Mouse (Mus musculus) mouse trophoblast stem cell (cell line): ENCODE results near the gene Slc30a10.

Experiments
- in situ Hi-C, 2 experiments: fragments of 300-500 bp; cut with MseI, MboI; formaldehyde crosslinking; loops; 2 replicates in 1 of 2; 3 replicates in 1 of 2; pipeline ENCODE4 v1.15.1; 2025

Slc30a10 gene

GRCm38 (mm10) chr1:185462889-185463288 is 8.2 kb downstream of the Slc30a10 start:
- in situ Hi-C loops: no loop called here

DNA sequence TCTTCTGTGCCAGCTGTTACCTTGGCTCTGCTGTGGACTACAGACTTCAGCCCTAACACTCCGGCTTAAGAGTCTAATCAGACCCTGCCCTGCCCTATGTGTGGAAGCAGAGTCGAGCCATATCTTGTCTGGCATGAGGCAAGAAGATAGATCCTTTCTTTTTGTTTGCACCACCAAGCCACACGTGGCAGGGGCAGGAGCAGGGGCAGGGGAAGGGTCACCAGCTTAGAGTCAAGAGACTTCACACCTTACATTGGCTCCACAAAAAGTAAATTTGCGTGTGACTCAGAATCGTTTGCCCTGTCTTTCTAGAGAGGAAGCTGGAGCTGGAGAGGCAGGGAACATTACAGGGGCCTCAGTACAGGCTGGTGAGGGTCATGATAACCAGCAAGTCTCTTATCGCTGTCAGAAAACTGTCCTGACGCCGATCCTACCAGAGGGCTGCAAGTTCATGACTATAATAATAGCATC is 14.9 kb downstream of the Slc30a10 start:
- in situ Hi-C loops: no loop called here

DNA sequence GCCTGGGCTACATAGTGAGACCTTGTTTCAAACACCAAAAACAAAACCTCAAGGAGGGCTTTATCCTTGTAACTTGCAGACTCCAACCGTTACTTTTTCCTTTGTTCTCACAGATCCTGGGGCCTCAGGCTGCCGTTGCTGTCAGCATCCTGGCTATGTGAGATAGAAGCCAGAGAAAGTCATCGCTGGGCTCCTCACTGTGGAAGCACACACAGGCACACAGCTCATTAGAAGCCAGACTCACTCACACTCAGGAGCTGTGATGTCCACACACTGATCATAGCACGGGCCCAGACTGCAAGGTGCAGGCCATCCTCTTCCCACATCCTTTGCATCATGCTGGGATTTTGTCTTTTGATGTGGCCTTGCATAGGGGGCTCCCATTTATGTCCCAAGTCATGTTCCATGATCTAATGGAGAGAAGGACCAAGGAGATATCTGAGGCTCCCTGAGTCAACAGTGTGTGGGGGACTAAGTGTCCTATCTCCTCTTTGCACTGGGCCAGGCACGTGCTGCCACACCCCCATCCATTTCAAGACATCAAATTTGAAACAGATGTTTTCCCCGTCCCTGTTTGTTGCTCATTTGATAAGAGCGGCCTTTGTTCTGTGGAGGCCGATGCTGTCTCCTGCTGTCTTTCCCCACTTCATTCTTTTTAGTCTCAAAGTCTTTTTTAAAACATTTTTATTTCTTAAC is 17.5 kb downstream of the Slc30a10 start:
- in situ Hi-C loops: no loop called here

DNA sequence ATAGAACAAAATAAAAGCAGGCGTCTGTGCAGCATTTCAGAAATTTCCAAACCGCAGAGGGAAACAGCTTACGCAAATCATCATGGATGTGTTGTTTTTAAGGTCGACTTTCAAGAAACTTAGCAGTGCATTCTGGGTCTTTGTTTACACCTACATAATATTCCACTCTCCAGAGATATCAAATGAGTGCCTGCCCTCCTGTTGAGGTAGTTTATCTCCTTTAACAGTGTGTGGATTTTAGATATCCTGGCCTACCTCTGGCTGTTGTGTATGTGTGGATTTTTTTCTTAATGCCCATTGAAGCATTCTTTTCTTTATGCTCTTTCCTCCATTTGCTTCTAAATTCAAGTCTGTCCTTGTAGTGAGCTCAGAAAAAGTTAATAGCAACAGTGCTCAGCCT is 18.1 kb downstream of the Slc30a10 start:
- in situ Hi-C loops: no loop called here

DNA sequence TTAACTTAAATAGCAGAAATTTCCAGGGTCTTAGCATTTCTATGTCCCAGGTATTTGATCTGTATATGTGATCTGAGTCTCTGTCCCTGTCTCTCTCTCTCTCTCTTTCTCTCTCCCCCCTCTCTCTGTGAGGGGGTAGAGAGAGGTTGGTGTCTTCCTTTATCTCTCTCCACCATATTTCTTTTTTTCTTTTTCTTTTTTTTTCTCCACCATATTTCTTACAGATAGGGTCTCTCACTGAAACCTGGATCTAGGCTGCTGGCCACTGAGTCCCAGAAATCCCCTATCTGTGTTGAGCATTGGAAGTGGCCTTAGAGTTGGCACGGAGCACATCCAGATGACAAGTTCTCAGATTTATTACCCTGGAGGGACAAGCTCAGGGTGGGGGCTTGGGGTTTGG is 18.8 kb downstream of the Slc30a10 start:
- in situ Hi-C loops: no loop called here

GRCm38 (mm10) chr1:185479861-185480260 is 25.2 kb downstream of the Slc30a10 start:
- in situ Hi-C loops: no loop called here

- in situ Hi-C loops: no loop called here
Observed at GRCm38 (mm10) chr1:185482001-185482761, 27.5 kb downstream of the Slc30a10 start.

GRCm38 (mm10) chr1:185482762-185483161 is 28.1 kb downstream of the Slc30a10 start:
- in situ Hi-C loops: no loop called here

DNA sequence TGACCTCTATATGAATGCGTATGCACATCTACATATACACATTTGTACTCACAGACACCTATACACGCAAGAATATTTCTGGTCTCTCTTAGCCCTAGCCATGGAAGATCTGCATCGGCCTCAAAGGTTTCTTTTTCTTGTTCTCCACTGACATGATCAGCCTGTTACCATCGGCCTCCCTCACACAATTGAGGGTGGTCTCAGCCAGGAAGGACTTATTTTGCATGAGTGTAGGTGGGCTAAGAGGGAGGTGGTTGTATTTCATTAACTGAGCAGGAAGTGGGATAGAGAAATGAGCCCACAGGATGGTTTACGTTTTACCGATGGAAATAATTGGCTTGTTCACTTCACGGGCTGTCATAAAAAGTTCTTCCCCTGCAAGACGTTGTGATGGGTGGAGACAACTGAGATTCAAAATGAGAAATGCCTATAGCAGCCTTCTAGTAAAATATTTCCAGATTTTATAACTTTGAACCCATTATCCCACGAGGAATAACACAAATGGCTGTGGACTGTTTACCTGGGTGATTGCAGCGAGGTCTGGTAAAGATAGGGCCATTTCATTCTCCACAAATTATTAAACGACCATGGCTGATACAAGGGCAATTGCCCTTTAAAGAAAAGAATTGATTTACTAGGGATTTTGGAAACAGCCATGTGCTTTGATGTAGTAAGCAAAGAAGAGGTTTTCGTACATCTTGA is 28.9 kb downstream of the Slc30a10 start:
- in situ Hi-C loops: no loop called here

GRCm38 (mm10) chr1:185484281-185484680 is 29.6 kb downstream of the Slc30a10 start:
- in situ Hi-C loops: no loop called here

GRCm38 (mm10) chr1:185489893-185490292 is 35.2 kb downstream of the Slc30a10 start:
- in situ Hi-C loops: no loop called here

GRCm38 (mm10) chr1:185490603-185491002 is 36.0 kb downstream of the Slc30a10 start:
- in situ Hi-C loops: no loop called here

- in situ Hi-C loops: no loop called here
Observed at GRCm38 (mm10) chr1:185493439-185494034, 38.9 kb downstream of the Slc30a10 start.

- in situ Hi-C loops: no loop called here
Observed at GRCm38 (mm10) chr1:185496791-185497460, 42.3 kb downstream of the Slc30a10 start.

DNA sequence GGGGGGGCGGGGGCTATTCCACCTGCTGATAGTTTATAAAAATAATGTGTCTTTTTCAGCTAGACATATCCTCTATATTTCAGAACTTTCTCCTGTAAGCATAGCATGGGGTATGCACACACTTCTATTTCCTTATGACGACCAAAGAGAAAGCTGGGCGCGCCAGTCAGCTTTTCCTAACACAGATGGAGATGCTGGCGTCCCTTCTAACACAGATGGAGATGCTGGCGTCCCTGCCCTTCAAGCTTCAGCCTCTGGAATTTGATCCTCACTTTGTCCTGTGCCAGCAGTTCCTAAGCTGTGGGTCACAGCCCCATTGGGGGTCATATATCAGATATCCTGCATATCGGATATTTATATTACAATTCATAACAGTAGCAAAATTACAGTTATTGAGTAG is 46.0 kb downstream of the Slc30a10 start:
- in situ Hi-C loops: loop anchor here in 1 of 2 experiments (10.0 kb wide), 1 partner anchor 66 kb away; no protein-coding TSS in a partner anchor

DNA sequence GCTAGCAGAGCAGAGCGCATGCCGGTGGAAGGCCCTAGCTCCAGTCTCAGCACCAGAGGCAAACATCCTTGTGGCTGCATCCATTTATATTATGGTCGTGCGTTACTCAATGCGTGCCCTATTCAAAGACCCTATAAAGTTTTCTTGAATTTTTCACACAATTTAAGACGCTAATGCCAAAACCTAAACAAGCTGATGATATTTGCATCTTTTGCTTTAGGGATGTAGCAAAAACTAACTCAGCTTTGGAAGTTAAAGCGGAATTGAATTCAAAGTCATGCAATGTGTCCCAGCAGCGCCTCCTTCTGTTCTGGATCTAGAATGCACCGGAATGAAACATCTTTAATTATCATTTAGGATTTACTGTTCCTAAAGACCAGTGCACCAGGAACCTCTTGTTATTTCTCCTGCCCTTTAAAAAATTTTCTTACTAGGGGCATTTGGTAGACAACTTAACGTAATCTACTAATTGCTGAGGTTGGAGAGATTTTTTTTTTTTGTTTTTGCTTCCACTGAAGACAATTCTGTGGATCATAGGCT is 47.2 kb downstream of the Slc30a10 start:
- in situ Hi-C loops: loop anchor here in 1 of 2 experiments (10.0 kb wide), 1 partner anchor 67 kb away; no protein-coding TSS in a partner anchor

GRCm38 (mm10) chr1:185502550-185502949 is 47.9 kb downstream of the Slc30a10 start:
- in situ Hi-C loops: loop anchor here in 1 of 2 experiments (10.0 kb wide), 1 partner anchor 68 kb away; no protein-coding TSS in a partner anchor

DNA sequence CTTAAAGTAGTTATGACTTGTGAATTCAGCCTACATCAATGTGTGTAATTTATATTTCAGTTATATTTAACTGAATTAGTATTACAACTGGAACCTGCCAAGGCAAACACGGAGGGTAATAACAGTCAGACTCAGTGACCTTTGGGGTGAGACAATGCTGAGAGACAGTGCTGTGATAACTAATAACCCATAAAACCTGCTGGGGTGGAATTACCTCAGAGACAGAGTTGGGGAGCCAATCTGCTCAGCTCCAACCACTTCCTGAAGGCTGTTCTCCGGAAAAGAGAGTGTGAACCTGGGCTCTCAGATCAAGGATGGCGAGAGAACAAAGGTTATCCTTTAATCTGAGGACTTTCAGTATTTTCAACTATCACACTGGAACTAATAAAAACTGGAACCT is 54.4 kb downstream of the Slc30a10 start:
- in situ Hi-C loops: loop anchor here (5.0 to 10.0 kb wide), 2 partner anchors 74 to 82 kb away; no protein-coding TSS in a partner anchor

GRCm38 (mm10) chr1:185511306-185511705 is 56.7 kb downstream of the Slc30a10 start:
- in situ Hi-C loops: no loop called here

DNA sequence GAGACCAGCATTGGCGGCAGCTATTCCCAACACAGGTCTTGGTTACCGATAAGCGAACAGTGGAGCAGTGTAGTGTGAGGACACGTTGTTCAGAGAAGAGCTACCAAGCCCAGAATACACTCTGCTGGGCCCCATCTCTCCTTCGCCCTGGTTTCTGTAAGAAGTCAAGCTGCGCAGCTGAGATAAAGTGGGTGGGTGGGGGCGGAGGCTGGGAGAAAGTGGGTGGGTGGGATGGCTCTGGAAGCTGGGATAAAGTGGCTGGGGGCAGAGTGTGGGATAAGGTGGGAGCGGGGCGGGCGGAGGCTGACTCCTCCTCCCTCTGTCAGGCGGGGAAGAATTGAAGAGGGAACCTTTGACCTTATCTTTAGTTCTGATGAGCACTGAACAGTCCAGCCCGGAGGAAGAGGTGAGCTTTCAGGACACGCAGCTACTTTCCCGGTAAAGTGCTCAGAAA is 60.9 kb downstream of the Slc30a10 start:
- in situ Hi-C loops: no loop called here

DNA sequence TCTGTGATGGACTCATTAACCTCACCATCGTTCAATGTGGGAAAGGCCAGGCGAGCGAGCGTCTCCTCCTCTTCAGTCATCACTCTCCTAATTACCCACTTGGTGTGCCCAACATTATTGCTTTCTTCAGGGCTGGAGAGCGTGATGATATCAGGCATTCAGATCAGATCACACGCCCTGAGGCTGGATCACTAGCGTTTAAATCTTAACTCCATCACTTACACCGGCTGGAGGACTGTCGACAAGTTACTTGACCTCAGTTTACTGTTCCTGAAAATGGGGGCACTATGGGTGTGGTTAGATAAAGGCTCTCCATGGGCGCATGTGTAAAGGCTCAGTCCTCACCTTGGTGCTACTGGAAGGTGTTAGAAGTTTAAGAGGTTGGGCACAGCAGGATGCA is 61.4 kb downstream of the Slc30a10 start:
- in situ Hi-C loops: no loop called here
